Mouse (Mus musculus) forebrain, embryonic 12.5 days (tissue): ENCODE measurements around the gene Gm20852. TPM values are rescaled to one million over a fixed set of nuclear protein-coding genes. Genes with fewer than 3 reads are reported as not detected.
"Not testable (repeated sequence)": the region's sequence is repeated elsewhere in the genome, so short reads cannot be mapped to it uniquely, and the experiment has no call there.

Experiments used
- ATAC-seq: fragments of 200-750 bp; cut with Nextera tagmentation; 2 replicates; pipeline ENCODE4 v1.8.0; 2017; ENCODE audit warnings: moderate TSS enrichment; ENCODE audit not compliant: low FRiP score
- H3K27ac ChIP-seq: fragments of 300-500 bp; sonication (generic); 2 replicates; pipeline ENCODE4 v1.5.1; 2016; ENCODE audit warnings: mild to moderate bottlenecking
- H3K27me3 ChIP-seq: fragments of 300-500 bp; sonication (generic); 2 replicates; pipeline ENCODE4 v1.6.1; 2016; ENCODE audit warnings: mild to moderate bottlenecking
- H3K36me3 ChIP-seq: fragments of 300-500 bp; sonication (generic); replicated peaks from 2 replicates; pipeline ENCODE4 v1.6.1; 2016; ENCODE audit warnings: mild to moderate bottlenecking
- H3K4me1 ChIP-seq: fragments of 300-500 bp; sonication (generic); 2 replicates; pipeline ENCODE4 v1.6.1; 2016
- H3K4me2 ChIP-seq: fragments of 300-500 bp; sonication (generic); 2 replicates; pipeline ENCODE4 v1.6.1; 2016; ENCODE audit warnings: mild to moderate bottlenecking, moderate library complexity
- H3K4me3 ChIP-seq: fragments of 300-500 bp; sonication (generic); replicated peaks from 2 replicates; pipeline ENCODE4 v1.5.1; 2016; ENCODE audit warnings: mild to moderate bottlenecking
- H3K9ac ChIP-seq: fragments of 300-500 bp; sonication (generic); 2 replicates; pipeline ENCODE4 v1.6.1; 2016; ENCODE audit warnings: mild to moderate bottlenecking
- H3K9me3 ChIP-seq: fragments of 300-500 bp; sonication (generic); 2 replicates; pipeline ENCODE4 v1.6.1; 2016
- WGBS: fragments of 180-500 bp; shearing (Covaris S2); methylation state at CpG from one replicate; pipeline ENCODE4 v1.1.7; 2016; 5-methylcytosine and 5-hydroxymethylcytosine counted together
- polyA plus RNA-seq: library from polyadenylated mRNA; unstranded; fragments of >200 nt; fragmentation: Nextera tagmentation; extraction: Ambion mirVana; gene quantifications from 2 replicates; pipeline ENCODE4 v1.2.1, GENCODE M21; 2016

The Gm20852 gene
- not detected in 2 replicates for polyA plus RNA-seq

GRCm38 (mm10) chrY:66742023-66742422, at the start of gene Gm20852:
Gm20852 (minus strand) TSS chrY:66742123.
- not testable (repeated sequence) for H3K36me3 ChIP-seq, H3K4me3 ChIP-seq, H3K9ac ChIP-seq, H3K4me1 ChIP-seq, H3K27ac ChIP-seq, ATAC-seq, H3K27me3 ChIP-seq, H3K9me3 ChIP-seq, H3K4me2 ChIP-seq
- WGBS: no CpG with 5 or more reads among the region's 4 CpGs
